Mouse (Mus musculus): ENCODE measurements around the gene Aknad1. TPM values are rescaled to one million over a fixed set of nuclear protein-coding genes. Genes with fewer than 3 reads are reported as not detected.

Aknad1 gene
- polyA plus RNA-seq, 1 experiment from 2014 or later, result not detected

GRCm38 (mm10) chr3:108789299-108789698 lies 49.8 kb downstream of the Aknad1 start:
- no peak for ATAC-seq
- no peak overlapping the region for H3K4me3 ChIP-seq (ENCODE audit: low read length)
- no peak overlapping the region for H3K9ac ChIP-seq (ENCODE audit: low read depth, low read length)
- H3K9me3 ChIP-seq (ENCODE audit: control insufficient read depth, low read length), result no peaks in the 10 kb centered on the region
- no peak overlapping the region for H3K4me2 ChIP-seq (ENCODE audit: low read length)
- 60% methylated on average over 5 of the region's 5 CpGs for WGBS
- H3K27me3 ChIP-seq (replicated peaks; ENCODE audit: control insufficient read depth, insufficient read depth, low read length), result no peaks in the 10 kb centered on the region
- H3K27ac ChIP-seq (ENCODE audit: low read depth, low read length), result no peak overlapping the region
- no peaks in the 10 kb centered on the region; the same call in 1 of the 2 replicates for H3K36me3 ChIP-seq (ENCODE audit: control insufficient read depth, insufficient read depth, low read length)
- no peaks in the 10 kb centered on the region for H3K4me1 ChIP-seq (ENCODE audit: control insufficient read depth, insufficient read depth, low read depth, low read length)

DNA sequence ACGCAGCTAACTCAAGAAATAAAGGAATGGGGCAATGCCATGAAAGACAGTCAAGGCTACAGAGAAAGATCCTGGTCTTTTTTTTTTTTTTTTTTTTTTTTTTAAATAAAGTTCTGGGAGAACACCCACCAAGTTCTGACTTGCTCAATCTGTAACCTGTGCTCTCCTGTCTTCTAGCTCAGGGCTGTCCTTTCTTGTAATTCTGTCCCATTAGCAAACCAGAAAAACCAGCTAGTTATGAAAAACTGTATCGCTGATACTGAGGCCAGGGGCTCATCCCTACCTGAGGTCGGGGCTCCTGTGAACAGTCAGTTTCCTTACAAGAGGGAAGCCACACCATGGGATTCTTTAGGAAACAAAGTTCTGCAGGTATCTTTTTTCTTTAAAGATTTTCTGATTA lies 51.0 kb downstream of the Aknad1 start:
- 87% methylated on average over 3 of the region's 3 CpGs for WGBS
- H3K4me1 ChIP-seq (ENCODE audit: control insufficient read depth, insufficient read depth, low read depth, low read length), result no peaks in the 10 kb centered on the region
- no peaks in the 10 kb centered on the region for H3K9me3 ChIP-seq (ENCODE audit: control insufficient read depth, low read length)
- no peaks in the 10 kb centered on the region; the same call in 1 of the 2 replicates for H3K36me3 ChIP-seq (ENCODE audit: control insufficient read depth, insufficient read depth, low read length)
- H3K9ac ChIP-seq (ENCODE audit: low read depth, low read length), result no peak overlapping the region
- ATAC-seq, result no peak
- no peak overlapping the region for H3K4me3 ChIP-seq (ENCODE audit: low read length)
- no peaks in the 10 kb centered on the region for H3K27me3 ChIP-seq (replicated peaks; ENCODE audit: control insufficient read depth, insufficient read depth, low read length)
- no peak overlapping the region for H3K4me2 ChIP-seq (ENCODE audit: low read length)
- no peak overlapping the region for H3K27ac ChIP-seq (ENCODE audit: low read depth, low read length)

- WGBS, result 89% methylated on average over 7 of the region's 7 CpGs
- Histone ChIP-seq H3K27ac (ENCODE audit: low read depth, low read length) (no peak overlapping the region), H3K27me3 (replicated peaks; ENCODE audit: control insufficient read depth, insufficient read depth, low read length) (no peaks in the 10 kb centered on the region), H3K4me2 (ENCODE audit: low read length) (no peak overlapping the region), H3K9ac (ENCODE audit: low read depth, low read length) (no peak overlapping the region), H3K4me1 (ENCODE audit: control insufficient read depth, insufficient read depth, low read depth, low read length) (no peaks in the 10 kb centered on the region), H3K36me3 (ENCODE audit: control insufficient read depth, insufficient read depth, low read length) (no peaks in the 10 kb centered on the region; the same call in 1 of the 2 replicates), H3K9me3 (ENCODE audit: control insufficient read depth, low read length) (no peaks in the 10 kb centered on the region), H3K4me3 (ENCODE audit: low read length) (no peak overlapping the region)
- ATAC-seq, result no peak
Observed at GRCm38 (mm10) chr3:108791054-108791706, 51.7 kb downstream of the Aknad1 start.

GRCm38 (mm10) chr3:108792420-108792819 lies 53.0 kb downstream of the Aknad1 start:
- Histone ChIP-seq H3K4me1 (ENCODE audit: control insufficient read depth, insufficient read depth, low read depth, low read length) (no peaks in the 10 kb centered on the region), H3K9me3 (ENCODE audit: control insufficient read depth, low read length) (no peaks in the 10 kb centered on the region), H3K27ac (ENCODE audit: low read depth, low read length) (no peak overlapping the region), H3K9ac (ENCODE audit: low read depth, low read length) (no peak overlapping the region), H3K27me3 (replicated peaks; ENCODE audit: control insufficient read depth, insufficient read depth, low read length) (no peaks in the 10 kb centered on the region), H3K36me3 (ENCODE audit: control insufficient read depth, insufficient read depth, low read length) (no peaks in the 10 kb centered on the region; the same call in 1 of the 2 replicates), H3K4me2 (ENCODE audit: low read length) (no peak overlapping the region), H3K4me3 (ENCODE audit: low read length) (no peak overlapping the region)
- no peak for ATAC-seq

DNA sequence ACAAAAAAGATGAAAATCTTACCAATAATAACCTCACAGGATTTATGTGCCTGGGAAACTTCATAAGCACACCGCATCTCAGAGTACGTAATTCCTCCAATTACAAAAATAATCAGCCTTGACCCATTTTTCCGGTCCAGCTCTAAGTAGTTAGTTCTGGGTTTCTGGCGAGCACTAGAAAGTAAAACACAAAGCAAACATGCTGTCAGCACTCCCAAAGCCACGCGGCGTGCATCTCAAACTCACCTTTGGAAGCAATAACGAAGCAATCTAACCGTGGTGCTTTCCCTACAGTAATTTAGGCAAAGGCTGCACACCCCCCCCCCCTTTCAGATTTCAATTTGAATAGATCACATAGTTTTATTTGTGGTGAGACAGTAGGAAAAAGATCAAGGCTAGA lies 55.3 kb downstream of the Aknad1 start:
- no peaks in the 10 kb centered on the region for H3K4me1 ChIP-seq (ENCODE audit: control insufficient read depth, insufficient read depth, low read depth, low read length)
- H3K4me2 ChIP-seq (ENCODE audit: low read length), result no peak overlapping the region
- H3K4me3 ChIP-seq (ENCODE audit: low read length), result no peak overlapping the region
- H3K27ac ChIP-seq (ENCODE audit: low read depth, low read length), result no peak overlapping the region
- no peak overlapping the region for H3K9ac ChIP-seq (ENCODE audit: low read depth, low read length)
- H3K36me3 ChIP-seq (ENCODE audit: control insufficient read depth, insufficient read depth, low read length), result peaks cover 4% of the 10 kb centered on the region
- 84% methylated on average over 9 of the region's 9 CpGs for WGBS
- H3K9me3 ChIP-seq (ENCODE audit: control insufficient read depth, low read length), result no peaks in the 10 kb centered on the region
- H3K27me3 ChIP-seq (replicated peaks; ENCODE audit: control insufficient read depth, insufficient read depth, low read length), result no peaks in the 10 kb centered on the region
- no peak for ATAC-seq

GRCm38 (mm10) chr3:108795554-108796299 lies 56.3 kb downstream of the Aknad1 start:
- no peak for ATAC-seq

GRCm38 (mm10) chr3:108796386-108796785 lies 56.9 kb downstream of the Aknad1 start:
- no peak for ATAC-seq
- peaks cover 15% of the 10 kb centered on the region for H3K36me3 ChIP-seq (ENCODE audit: control insufficient read depth, insufficient read depth, low read length)

More at GRCm38 (mm10) chr3:108795554-108796299, 56.3 kb downstream of the Aknad1 start:
- H3K4me3 ChIP-seq (ENCODE audit: low read length), result no peak overlapping the region
- no peak overlapping the region for H3K4me2 ChIP-seq (ENCODE audit: low read length)
- no peaks in the 10 kb centered on the region for H3K27me3 ChIP-seq (replicated peaks; ENCODE audit: control insufficient read depth, insufficient read depth, low read length)
- H3K9ac ChIP-seq (ENCODE audit: low read depth, low read length), result no peak overlapping the region
- no peak overlapping the region for H3K27ac ChIP-seq (ENCODE audit: low read depth, low read length)
- peaks cover 10% of the 10 kb centered on the region for H3K36me3 ChIP-seq (ENCODE audit: control insufficient read depth, insufficient read depth, low read length)
- H3K4me1 ChIP-seq (ENCODE audit: control insufficient read depth, insufficient read depth, low read depth, low read length), result no peaks in the 10 kb centered on the region
- 90% methylated on average over 7 of the region's 7 CpGs for WGBS
- no peaks in the 10 kb centered on the region for H3K9me3 ChIP-seq (ENCODE audit: control insufficient read depth, low read length)

DNA sequence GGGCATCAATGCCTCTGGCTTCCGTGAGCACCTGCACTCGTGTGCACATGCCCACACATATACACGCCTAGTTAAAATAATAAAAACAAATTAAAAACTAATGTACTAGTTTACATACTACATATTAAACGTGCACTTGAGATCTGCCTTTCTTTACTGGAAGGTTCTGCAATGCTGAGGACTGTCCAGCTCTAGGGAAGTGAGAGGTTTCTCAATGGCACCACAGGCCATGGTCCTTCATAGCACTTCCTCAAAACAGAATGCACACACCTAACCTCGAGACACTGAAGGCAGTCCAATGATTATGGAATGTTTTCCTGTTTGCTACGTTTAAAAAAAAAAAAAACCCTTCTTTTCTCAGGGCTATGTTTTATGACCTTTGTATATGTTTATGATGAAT lies 58.3 kb downstream of the Aknad1 start:
- Histone ChIP-seq H3K36me3 (ENCODE audit: control insufficient read depth, insufficient read depth, low read length) (peaks cover 23% of the 10 kb centered on the region), H3K9me3 (ENCODE audit: control insufficient read depth, low read length) (no peaks in the 10 kb centered on the region), H3K27ac (ENCODE audit: low read depth, low read length) (no peak overlapping the region), H3K4me1 (ENCODE audit: control insufficient read depth, insufficient read depth, low read depth, low read length) (no peaks in the 10 kb centered on the region), H3K4me3 (ENCODE audit: low read length) (no peak overlapping the region), H3K4me2 (ENCODE audit: low read length) (no peak overlapping the region), H3K27me3 (replicated peaks; ENCODE audit: control insufficient read depth, insufficient read depth, low read length) (no peaks in the 10 kb centered on the region), H3K9ac (ENCODE audit: low read depth, low read length) (no peak overlapping the region)
- ATAC-seq, result no peak
- 92% methylated on average over 6 of the region's 6 CpGs for WGBS

More at GRCm38 (mm10) chr3:108796386-108796785, 56.9 kb downstream of the Aknad1 start:
- Histone ChIP-seq H3K4me3 (ENCODE audit: low read length) (no peak overlapping the region), H3K9me3 (ENCODE audit: control insufficient read depth, low read length) (no peaks in the 10 kb centered on the region), H3K9ac (ENCODE audit: low read depth, low read length) (no peak overlapping the region), H3K27ac (ENCODE audit: low read depth, low read length) (no peak overlapping the region), H3K4me2 (ENCODE audit: low read length) (no peak overlapping the region), H3K4me1 (ENCODE audit: control insufficient read depth, insufficient read depth, low read depth, low read length) (no peaks in the 10 kb centered on the region), H3K27me3 (replicated peaks; ENCODE audit: control insufficient read depth, insufficient read depth, low read length) (no peaks in the 10 kb centered on the region)
- 93% methylated on average over 4 of the region's 4 CpGs for WGBS

DNA sequence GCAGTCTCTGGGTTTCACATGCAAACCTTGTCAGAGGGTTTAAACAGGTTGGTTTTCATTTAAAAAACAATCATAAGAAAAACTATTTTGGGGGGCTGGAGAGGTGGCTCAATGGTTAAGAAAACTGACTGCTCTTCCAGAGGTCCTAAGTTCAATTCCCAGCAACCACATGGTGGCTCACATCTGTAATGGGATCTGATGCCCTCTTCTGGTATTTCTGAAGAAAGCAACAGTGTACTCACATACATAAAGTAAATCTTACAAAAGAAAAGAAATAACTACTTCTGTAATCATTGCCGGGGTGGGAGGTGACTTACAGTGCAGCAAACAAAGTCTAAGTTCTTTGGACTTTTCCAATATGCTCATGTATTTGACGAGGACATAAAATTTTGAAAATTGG lies 58.9 kb downstream of the Aknad1 start:
- Histone ChIP-seq H3K4me3 (ENCODE audit: low read length) (no peak overlapping the region), H3K27me3 (replicated peaks; ENCODE audit: control insufficient read depth, insufficient read depth, low read length) (no peaks in the 10 kb centered on the region), H3K4me1 (ENCODE audit: control insufficient read depth, insufficient read depth, low read depth, low read length) (no peaks in the 10 kb centered on the region), H3K4me2 (ENCODE audit: low read length) (no peak overlapping the region), H3K9me3 (ENCODE audit: control insufficient read depth, low read length) (no peaks in the 10 kb centered on the region), H3K36me3 (ENCODE audit: control insufficient read depth, insufficient read depth, low read length) (peaks cover 29% of the 10 kb centered on the region), H3K9ac (ENCODE audit: low read depth, low read length) (no peak overlapping the region), H3K27ac (ENCODE audit: low read depth, low read length) (no peak overlapping the region)
- WGBS, result 90% methylated on average over 2 of the region's 2 CpGs
- ATAC-seq, result no peak
